Mouse (Mus musculus): Measurements from ENCODE around the gene Vmn2r18. TPM values are rescaled to one million over a fixed set of nuclear protein-coding genes. Genes with fewer than 3 reads are reported as not detected.

Vmn2r18 gene
- polyA plus RNA-seq (2015; fragmentation: Illumina TruSeq; extraction: RNeasy Lipid Tissue Mini Kit (QIAGEN cat#74804); ENCODE audit: insufficient read depth, low replicate concordance) = not detected

DNA sequence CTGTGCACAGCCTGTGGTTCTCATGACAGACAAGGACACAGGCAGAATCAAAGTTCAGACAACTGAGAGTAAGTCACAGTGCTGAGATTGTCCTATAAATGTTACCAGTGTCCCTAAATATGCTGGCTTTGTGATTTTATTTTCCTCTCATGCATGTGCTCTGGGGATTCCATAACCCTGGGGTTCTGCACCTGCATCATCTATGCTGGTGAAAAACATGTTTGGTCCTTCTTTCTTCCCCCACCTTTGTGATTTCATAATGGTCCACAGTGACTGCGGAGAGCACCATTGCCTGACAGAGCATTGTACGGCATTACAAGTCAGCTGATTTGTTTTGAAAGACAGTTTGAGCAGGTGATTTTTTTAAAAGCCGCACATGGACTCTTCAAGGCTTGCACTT is at the start of gene Vmn2r18:
TSS of gene Vmn2r18 (minus strand) at position 101 of the 400 bp plus-strand sequence.

GRCm38 (mm10) chr5:151650700-151651410 is 45.0 kb upstream of the Vmn2r18 start, which contains the start of gene Rfc3:
Gene Rfc3, minus strand, starts transcription at chr5:151651242.

Other genes with a start within 250 kb of the Vmn2r18 start
- not detected for gene Gm42906, start 177.9 kb downstream of the Vmn2r18 start, polyA plus RNA-seq (2015; fragmentation: Illumina TruSeq; extraction: RNeasy Lipid Tissue Mini Kit (QIAGEN cat#74804); ENCODE audit: insufficient read depth, low replicate concordance)
- 36.0 TPM for gene Rfc3, start 45.2 kb upstream of the Vmn2r18 start, polyA plus RNA-seq (2015; fragmentation: Illumina TruSeq; extraction: RNeasy Lipid Tissue Mini Kit (QIAGEN cat#74804); ENCODE audit: insufficient read depth, low replicate concordance)